Mouse (Mus musculus): Measurements from ENCODE around the gene Tsen2. TPM values are rescaled to one million over a fixed set of nuclear protein-coding genes. Genes with fewer than 3 reads are reported as not detected.

Tsen2 gene
- polyA plus RNA-seq, 1 experiment: 1.4 TPM

- no peak for TF ChIP-seq POLR2A (IDR thresholded peaks at IDR 0.05; ENCODE audit: low read depth, low read length)
- TF ChIP-seq CTCF (IDR thresholded peaks at IDR 0.05; ENCODE audit: extremely low read depth, insufficient read length, insufficient replicate concordance, low read depth, low read length): peak; percentile 23; the same call in 1 of the 2 replicates
- Histone ChIP-seq H3K27ac (ENCODE audit: insufficient read depth, low read depth, low read length) (no peak overlapping the region), H3K4me1 (ENCODE audit: control insufficient read depth, insufficient read depth, insufficient read length, low read length) (no peaks in the 10 kb centered on the region), H3K36me3 (ENCODE audit: control insufficient read depth, insufficient read depth, low read length) (peaks cover 39% of the 10 kb centered on the region), H3K27me3 (ENCODE audit: control insufficient read depth, insufficient read depth, low read length) (no peaks in the 10 kb centered on the region), H3K4me3 (ENCODE audit: low read depth, low read length) (no peak overlapping the region)
- 87% methylated on average over 3 of the region's 3 CpGs for WGBS
Observed at GRCm38 (mm10) chr6:115609121-115609520, 64.7 kb downstream of the Tsen2 start.

GRCm38 (mm10) chr6:115610301-115610700, 65.8 kb downstream of the Tsen2 start:
- no peaks in the 10 kb centered on the region for H3K4me1 ChIP-seq (ENCODE audit: control insufficient read depth, insufficient read depth, insufficient read length, low read length)
- no peaks in the 10 kb centered on the region for H3K27me3 ChIP-seq (ENCODE audit: control insufficient read depth, insufficient read depth, low read length)
- no peak overlapping the region for H3K4me3 ChIP-seq (ENCODE audit: low read depth, low read length)
- peaks cover 46% of the 10 kb centered on the region for H3K36me3 ChIP-seq (ENCODE audit: control insufficient read depth, insufficient read depth, low read length)
- 90% methylated on average over 5 of the region's 5 CpGs for WGBS
- TF ChIP-seq CTCF (IDR thresholded peaks at IDR 0.05; ENCODE audit: extremely low read depth, insufficient read length, insufficient replicate concordance, low read depth, low read length) (no peak), POLR2A (IDR thresholded peaks at IDR 0.05; ENCODE audit: low read depth, low read length) (no peak)
- H3K27ac ChIP-seq (ENCODE audit: insufficient read depth, low read depth, low read length): no peak overlapping the region

GRCm38 (mm10) chr6:115613793-115614192, 69.3 kb downstream of the Tsen2 start:
- no peaks in the 10 kb centered on the region for H3K4me1 ChIP-seq (ENCODE audit: control insufficient read depth, insufficient read depth, insufficient read length, low read length)
- no peak overlapping the region for H3K27ac ChIP-seq (ENCODE audit: insufficient read depth, low read depth, low read length)
- no peaks in the 10 kb centered on the region for H3K27me3 ChIP-seq (ENCODE audit: control insufficient read depth, insufficient read depth, low read length)
- TF ChIP-seq CTCF (IDR thresholded peaks at IDR 0.05; ENCODE audit: extremely low read depth, insufficient read length, insufficient replicate concordance, low read depth, low read length) (no peak), POLR2A (IDR thresholded peaks at IDR 0.05; ENCODE audit: low read depth, low read length) (no peak)
- no peak overlapping the region for H3K4me3 ChIP-seq (ENCODE audit: low read depth, low read length)
- H3K36me3 ChIP-seq (ENCODE audit: control insufficient read depth, insufficient read depth, low read length): peaks cover 77% of the 10 kb centered on the region

- Histone ChIP-seq H3K36me3 (ENCODE audit: control insufficient read depth, insufficient read depth, low read length) (peaks cover 82% of the 10 kb centered on the region), H3K4me3 (ENCODE audit: low read depth, low read length) (no peak overlapping the region), H3K4me1 (ENCODE audit: control insufficient read depth, insufficient read depth, insufficient read length, low read length) (no peaks in the 10 kb centered on the region; the same call in 1 of the 2 replicates), H3K27ac (ENCODE audit: insufficient read depth, low read depth, low read length) (no peak overlapping the region), H3K27me3 (ENCODE audit: control insufficient read depth, insufficient read depth, low read length) (no peaks in the 10 kb centered on the region)
- 75% methylated on average over 3 of the region's 3 CpGs for WGBS
- TF ChIP-seq CTCF (IDR thresholded peaks at IDR 0.05; ENCODE audit: extremely low read depth, insufficient read length, insufficient replicate concordance, low read depth, low read length) (no peak), POLR2A (IDR thresholded peaks at IDR 0.05; ENCODE audit: low read depth, low read length) (no peak)
Observed at GRCm38 (mm10) chr6:115615983-115616382, 71.5 kb downstream of the Tsen2 start.

- no peak for TF ChIP-seq CTCF (IDR thresholded peaks at IDR 0.05; ENCODE audit: extremely low read depth, insufficient read length, insufficient replicate concordance, low read depth, low read length)
- no peak for TF ChIP-seq POLR2A (IDR thresholded peaks at IDR 0.05; ENCODE audit: low read depth, low read length)
- WGBS: 87% methylated on average over 10 of the region's 10 CpGs
- Histone ChIP-seq H3K36me3 (ENCODE audit: control insufficient read depth, insufficient read depth, low read length) (peaks cover 82% of the 10 kb centered on the region), H3K4me1 (ENCODE audit: control insufficient read depth, insufficient read depth, insufficient read length, low read length) (no peaks in the 10 kb centered on the region; the same call in 1 of the 2 replicates), H3K27ac (ENCODE audit: insufficient read depth, low read depth, low read length) (no peak overlapping the region), H3K4me3 (ENCODE audit: low read depth, low read length) (no peak overlapping the region), H3K27me3 (ENCODE audit: control insufficient read depth, insufficient read depth, low read length) (no peaks in the 10 kb centered on the region)
Observed at GRCm38 (mm10) chr6:115619818-115620217, 75.4 kb downstream of the Tsen2 start.

GRCm38 (mm10) chr6:115620942-115621341, 76.5 kb downstream of the Tsen2 start:
- H3K4me1 ChIP-seq (ENCODE audit: control insufficient read depth, insufficient read depth, insufficient read length, low read length): no peaks in the 10 kb centered on the region; the same call in 1 of the 2 replicates
- TF ChIP-seq POLR2A (IDR thresholded peaks at IDR 0.05; ENCODE audit: low read depth, low read length): no peak
- no peak for TF ChIP-seq CTCF (IDR thresholded peaks at IDR 0.05; ENCODE audit: extremely low read depth, insufficient read length, insufficient replicate concordance, low read depth, low read length)
- 81% methylated on average over 1 of the region's 1 CpGs for WGBS
- no peak overlapping the region for H3K27ac ChIP-seq (ENCODE audit: insufficient read depth, low read depth, low read length)
- H3K4me3 ChIP-seq (ENCODE audit: low read depth, low read length): no peak overlapping the region
- H3K36me3 ChIP-seq (ENCODE audit: control insufficient read depth, insufficient read depth, low read length): peaks cover 86% of the 10 kb centered on the region
- no peaks in the 10 kb centered on the region for H3K27me3 ChIP-seq (ENCODE audit: control insufficient read depth, insufficient read depth, low read length)

GRCm38 (mm10) chr6:115626121-115626520, 81.7 kb downstream of the Tsen2 start:
- 78% methylated on average over 5 of the region's 5 CpGs for WGBS
- Histone ChIP-seq H3K36me3 (ENCODE audit: control insufficient read depth, insufficient read depth, low read length) (peaks cover 72% of the 10 kb centered on the region), H3K4me1 (ENCODE audit: control insufficient read depth, insufficient read depth, insufficient read length, low read length) (no peaks in the 10 kb centered on the region), H3K27me3 (ENCODE audit: control insufficient read depth, insufficient read depth, low read length) (no peaks in the 10 kb centered on the region), H3K4me3 (ENCODE audit: low read depth, low read length) (no peak overlapping the region), H3K27ac (ENCODE audit: insufficient read depth, low read depth, low read length) (no peak overlapping the region)
- TF ChIP-seq POLR2A (IDR thresholded peaks at IDR 0.05; ENCODE audit: low read depth, low read length): no peak
- TF ChIP-seq CTCF (IDR thresholded peaks at IDR 0.05; ENCODE audit: extremely low read depth, insufficient read length, insufficient replicate concordance, low read depth, low read length): no peak

Other genes starting within 250 kb of the Tsen2 start
- gene Pparg, start 183.7 kb upstream of the Tsen2 start, polyA plus RNA-seq (2012; rRNA removed): 5.2 and 10.9 TPM in 2 replicates
- 97.1 and 113 TPM in 2 replicates for gene Mkrn2os, start 47.9 kb downstream of the Tsen2 start, polyA plus RNA-seq (2012; rRNA removed)
- 50.1 and 60.8 TPM in 2 replicates for gene Mkrn2, start 57.2 kb downstream of the Tsen2 start, polyA plus RNA-seq (2012; rRNA removed)
- gene Raf1, start 132.0 kb downstream of the Tsen2 start, polyA plus RNA-seq (2012; rRNA removed): 42.8 and 81.6 TPM in 2 replicates
- gene Tmem40, start 217.7 kb downstream of the Tsen2 start, polyA plus RNA-seq (2012; rRNA removed): 0.17 TPM in 1 of 2 replicates, not detected in the other
- gene Cand2, start 229.9 kb downstream of the Tsen2 start, polyA plus RNA-seq (2012; rRNA removed): 2.1 and 3.4 TPM in 2 replicates